Mouse (Mus musculus) midbrain, embryonic 12.5 days (tissue): ENCODE data around the gene Reep1. TPM values are rescaled to one million over a fixed set of nuclear protein-coding genes. Genes with fewer than 3 reads are reported as not detected.

Experiments
- ATAC-seq: fragments of 200-750 bp; cut with Nextera tagmentation; 2 replicates; pipeline ENCODE4 v1.8.0; 2017; ENCODE audit warnings: low read depth, moderate TSS enrichment, moderate library complexity; ENCODE audit not compliant: low FRiP score
- H3K27ac ChIP-seq: fragments of 300-500 bp; sonication (generic); replicated peaks from 2 replicates; pipeline ENCODE4 v1.5.1; 2016; ENCODE audit warnings: mild to moderate bottlenecking
- H3K27me3 ChIP-seq: fragments of 300-500 bp; sonication (generic); 2 replicates; pipeline ENCODE4 v1.6.1; 2016; ENCODE audit warnings: mild to moderate bottlenecking
- H3K36me3 ChIP-seq: fragments of 300-500 bp; sonication (generic); 2 replicates; pipeline ENCODE4 v1.6.1; 2016
- H3K4me1 ChIP-seq: fragments of 300-500 bp; sonication (generic); 2 replicates; pipeline ENCODE4 v1.6.1; 2016
- H3K4me2 ChIP-seq: fragments of 300-500 bp; sonication (generic); replicated peaks from 2 replicates; pipeline ENCODE4 v1.6.1; 2016; ENCODE audit warnings: mild to moderate bottlenecking, moderate library complexity
- H3K4me3 ChIP-seq: fragments of 300-500 bp; sonication (generic); 2 replicates; pipeline ENCODE4 v1.5.1; 2016; ENCODE audit warnings: mild to moderate bottlenecking
- H3K9ac ChIP-seq: fragments of 300-500 bp; sonication (generic); replicated peaks from 2 replicates; pipeline ENCODE4 v1.6.1; 2016; ENCODE audit warnings: mild to moderate bottlenecking, moderate library complexity
- H3K9me3 ChIP-seq: fragments of 300-500 bp; sonication (generic); 2 replicates; pipeline ENCODE4 v1.6.1; 2016; ENCODE audit warnings: mild to moderate bottlenecking
- WGBS: fragments of 180-500 bp; shearing (Covaris S2); methylation state at CpG from one replicate; pipeline ENCODE4 v1.1.7; 2016; 5-methylcytosine and 5-hydroxymethylcytosine counted together
- polyA plus RNA-seq: library from polyadenylated mRNA; unstranded; fragments of >200 nt; fragmentation: Nextera tagmentation; extraction: Ambion mirVana; gene quantifications from 2 replicates; pipeline ENCODE4 v1.2.1, GENCODE M21; 2016

Gene Reep1
- polyA plus RNA-seq = 86.3 and 97.4 TPM in 2 replicates

DNA sequence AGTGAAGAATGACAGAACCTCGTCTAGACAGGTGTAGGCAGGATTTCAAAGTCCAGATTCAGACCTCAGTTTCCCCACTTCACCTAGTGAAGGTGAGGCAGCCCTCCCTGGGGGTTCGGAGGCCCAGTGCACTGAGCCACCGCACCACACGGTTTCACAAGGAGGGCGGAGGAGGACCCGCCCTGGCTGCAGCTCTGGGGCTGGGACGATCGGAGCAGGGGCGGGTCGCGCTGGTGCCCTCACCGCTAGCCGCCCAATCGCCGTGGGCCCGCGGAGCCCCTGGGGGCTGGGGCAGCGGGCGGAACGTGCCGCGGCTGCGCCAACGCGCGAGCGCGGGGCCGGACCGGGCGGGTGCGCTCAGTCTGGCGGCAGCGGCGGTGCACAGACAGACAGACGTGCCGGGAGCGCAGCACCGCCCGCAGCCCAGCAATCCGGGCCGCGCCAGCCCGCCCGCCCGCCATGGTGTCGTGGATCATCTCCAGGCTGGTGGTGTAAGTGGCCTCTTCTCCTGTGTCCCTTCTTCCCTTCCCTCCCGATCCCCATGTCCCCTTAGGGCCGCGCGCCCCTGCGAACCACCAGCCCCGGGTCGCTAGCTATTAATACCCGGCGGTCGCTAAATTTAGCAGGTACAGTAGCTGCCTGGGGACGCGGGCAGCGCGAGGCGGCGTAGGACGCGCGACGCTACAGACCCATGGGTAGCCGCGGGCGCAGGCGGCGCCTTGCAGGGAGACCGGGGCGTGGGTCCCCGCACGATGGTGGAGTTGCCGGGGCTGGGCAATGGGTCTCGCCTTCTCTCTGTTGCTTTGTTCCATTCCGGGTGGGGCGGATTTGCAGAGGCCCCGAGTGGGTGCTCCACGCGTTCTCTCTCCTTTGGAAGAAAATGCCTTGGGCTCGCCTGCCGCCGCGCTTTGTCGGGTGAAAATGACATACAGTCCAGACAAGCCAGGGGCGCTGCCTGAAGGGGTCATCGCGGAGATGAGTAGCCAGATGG, at the start of gene Reep1:
Gene Reep1 (plus strand): TSS at position 51 of the 991 bp plus-strand sequence.
- peaks cover 24% of the 10 kb centered on the region; the same call in 1 of the 2 replicates for H3K27me3 ChIP-seq
- H3K27ac ChIP-seq = peak within 1 kb of the TSS; percentile 90
- no peaks in the 10 kb centered on the region for H3K9me3 ChIP-seq
- no peaks in the 10 kb centered on the region for H3K36me3 ChIP-seq
- peaks cover 8% of the 10 kb centered on the region; the same call in 1 of the 2 replicates for H3K4me1 ChIP-seq
- peak; percentile 92 for ATAC-seq
- peak within 1 kb of the TSS; percentile 80 for H3K9ac ChIP-seq
- WGBS = under 1% methylated on average over 83 of the region's 91 CpGs
- H3K4me3 ChIP-seq = peak within 1 kb of the TSS; percentile 68
- peak within 1 kb of the TSS; percentile 79 for H3K4me2 ChIP-seq

DNA sequence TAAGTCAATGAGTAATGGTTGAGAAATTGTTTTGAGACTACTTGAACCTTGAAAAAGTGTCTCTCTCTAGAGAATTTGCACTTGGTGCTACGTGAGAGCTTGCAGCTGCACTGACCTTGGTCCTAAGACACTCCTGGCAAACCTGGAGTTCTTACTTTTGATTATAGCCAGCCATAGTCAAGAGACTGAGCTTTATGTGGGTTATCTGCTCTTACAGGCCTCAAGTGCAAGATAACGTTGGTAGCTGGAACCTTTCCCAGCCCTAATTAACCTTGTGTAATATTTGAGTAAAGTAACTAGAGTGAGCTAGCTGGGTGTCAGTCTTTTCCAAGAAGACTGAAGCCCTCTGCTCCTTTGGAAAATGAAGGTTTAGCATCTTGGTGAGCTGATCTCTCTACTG, 49.1 kb upstream of the Reep1 start:
- no peak overlapping the region for H3K9ac ChIP-seq
- ATAC-seq = no peak

DNA sequence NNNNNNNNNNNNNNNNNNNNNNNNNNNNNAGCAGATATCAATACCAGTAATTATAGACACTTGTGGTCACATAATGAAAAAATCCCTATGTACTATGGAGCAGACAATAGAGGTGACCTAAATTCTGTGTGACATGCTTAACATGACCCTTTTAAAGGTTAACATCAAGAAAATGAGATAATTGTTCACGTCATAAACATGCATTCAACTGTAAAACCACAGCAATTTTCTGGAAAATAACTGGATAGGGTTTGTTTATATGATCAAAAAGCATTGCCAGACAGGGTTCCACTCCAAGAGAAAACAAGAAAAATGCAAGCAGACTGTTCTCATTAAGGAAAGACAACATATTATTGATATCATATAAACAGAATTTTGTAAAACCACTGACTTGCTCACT, 42.9 kb upstream of the Reep1 start:
- 76% methylated on average over 1 of the region's 1 CpGs for WGBS
- no peaks in the 10 kb centered on the region for H3K27me3 ChIP-seq
- ATAC-seq = no peak
- no peaks in the 10 kb centered on the region for H3K9me3 ChIP-seq
- no peaks in the 10 kb centered on the region for H3K36me3 ChIP-seq
- no peaks in the 10 kb centered on the region for H3K4me1 ChIP-seq
- no peak overlapping the region for H3K9ac ChIP-seq
- no peak overlapping the region for H3K27ac ChIP-seq
- no peak overlapping the region for H3K4me2 ChIP-seq
- H3K4me3 ChIP-seq = no peak overlapping the region

More for the DNA sequence above, 49.1 kb upstream of the Reep1 start:
- WGBS = 84% methylated on average over 2 of the region's 2 CpGs
- H3K9me3 ChIP-seq = no peaks in the 10 kb centered on the region
- H3K27me3 ChIP-seq = no peaks in the 10 kb centered on the region
- no peak overlapping the region for H3K4me2 ChIP-seq
- no peaks in the 10 kb centered on the region for H3K36me3 ChIP-seq
- no peaks in the 10 kb centered on the region for H3K4me1 ChIP-seq
- H3K27ac ChIP-seq = no peak overlapping the region
- no peak overlapping the region for H3K4me3 ChIP-seq

DNA sequence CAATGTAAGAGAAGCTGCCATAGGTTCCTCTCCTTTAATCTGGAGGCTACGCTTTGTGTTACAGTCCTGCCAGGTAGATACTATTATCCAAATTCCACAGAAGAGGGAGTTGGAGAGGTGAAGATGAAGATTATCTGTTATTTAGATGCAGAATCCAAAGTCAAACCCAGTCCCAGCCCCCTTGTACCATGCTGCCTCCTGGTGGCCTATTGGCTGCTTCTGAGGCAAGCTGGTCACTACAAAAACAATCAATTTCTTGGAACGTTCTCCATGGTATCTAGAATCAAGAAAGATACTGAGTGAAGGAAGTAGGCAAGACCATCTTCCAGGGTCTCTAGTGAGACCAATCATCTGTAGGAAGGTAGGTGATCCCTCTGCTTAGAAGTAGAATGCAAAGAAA, 34.2 kb upstream of the Reep1 start:
- Histone ChIP-seq H3K4me2 (no peak overlapping the region), H3K9ac (no peak overlapping the region), H3K27me3 (no peaks in the 10 kb centered on the region), H3K4me3 (no peak overlapping the region), H3K27ac (no peak overlapping the region), H3K36me3 (no peaks in the 10 kb centered on the region), H3K4me1 (no peaks in the 10 kb centered on the region), H3K9me3 (no peaks in the 10 kb centered on the region)
- ATAC-seq = no peak
- WGBS = 70% methylated on average over 2 of the region's 2 CpGs

DNA sequence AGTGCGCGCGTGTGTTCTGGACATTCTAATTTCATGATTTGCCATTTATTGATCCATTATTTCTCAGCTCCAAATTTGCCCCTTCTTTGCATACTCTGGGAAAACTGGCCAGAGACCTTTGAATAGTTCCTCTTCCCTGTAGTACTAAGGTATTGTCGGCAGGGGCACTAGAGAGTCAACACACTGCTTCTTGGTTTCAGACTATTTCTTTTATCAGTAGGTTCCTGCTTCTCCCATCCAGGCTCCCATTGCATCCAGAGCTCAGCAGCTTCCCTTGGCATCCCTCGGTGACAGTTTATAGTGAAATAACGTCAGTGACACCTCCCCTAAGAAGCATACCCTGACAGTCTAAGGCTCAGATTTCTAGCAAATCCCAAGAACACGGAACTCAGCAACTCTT, 28.5 kb upstream of the Reep1 start:
- WGBS = 68% methylated on average over 7 of the region's 7 CpGs
- Histone ChIP-seq H3K4me2 (no peak overlapping the region), H3K27me3 (no peaks in the 10 kb centered on the region), H3K4me1 (no peaks in the 10 kb centered on the region), H3K9me3 (no peaks in the 10 kb centered on the region), H3K4me3 (no peak overlapping the region), H3K27ac (no peak overlapping the region), H3K9ac (no peak overlapping the region), H3K36me3 (no peaks in the 10 kb centered on the region)
- no peak for ATAC-seq

DNA sequence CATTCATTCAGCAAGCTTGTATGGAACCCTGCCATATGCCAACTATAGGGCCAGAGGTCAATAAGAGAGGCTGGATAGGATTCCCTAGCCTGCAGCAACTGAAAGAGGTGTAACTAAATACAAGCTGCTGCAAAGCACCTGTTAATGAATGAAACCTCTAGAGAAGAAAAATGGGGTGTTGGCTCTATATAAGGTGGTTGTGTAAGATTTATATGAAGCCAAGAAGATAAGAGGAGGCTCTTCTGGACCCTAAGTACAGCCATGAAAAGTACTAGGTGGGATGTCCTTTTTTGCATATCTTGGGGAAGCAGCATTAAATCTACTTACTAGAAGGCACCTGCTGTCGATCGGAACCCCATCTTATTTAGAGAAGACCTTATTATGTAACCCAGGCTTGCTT, 12.2 kb upstream of the Reep1 start:
- no peak for ATAC-seq
- WGBS = 92% methylated on average over 2 of the region's 2 CpGs
- H3K9me3 ChIP-seq = no peaks in the 10 kb centered on the region

DNA sequence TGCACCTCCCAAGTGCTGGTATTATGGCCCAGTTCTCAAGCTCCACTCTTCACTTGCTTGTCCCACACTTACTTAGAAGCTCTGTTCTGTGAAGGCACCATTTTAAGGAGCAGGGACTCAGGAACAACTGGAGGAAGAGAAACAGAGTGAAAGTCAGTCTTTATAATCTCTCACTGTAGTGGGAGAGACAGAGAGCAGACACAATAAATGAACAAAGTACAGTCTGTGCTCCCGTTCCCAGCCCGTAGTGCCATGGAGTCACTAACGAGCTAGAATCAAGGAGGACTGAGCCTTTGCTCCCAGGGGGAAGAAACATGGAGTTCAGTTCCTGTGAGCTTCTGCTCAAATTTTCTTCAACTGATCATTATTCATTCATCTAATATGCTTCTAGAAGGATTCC, 11.8 kb upstream of the Reep1 start:
- 79% methylated on average over 3 of the region's 3 CpGs for WGBS

More for the DNA sequence above, 12.2 kb upstream of the Reep1 start:
- Histone ChIP-seq H3K27me3 (no peaks in the 10 kb centered on the region), H3K4me1 (no peaks in the 10 kb centered on the region), H3K4me3 (no peak overlapping the region), H3K36me3 (no peaks in the 10 kb centered on the region), H3K4me2 (no peak overlapping the region), H3K9ac (no peak overlapping the region), H3K27ac (no peak overlapping the region)

DNA sequence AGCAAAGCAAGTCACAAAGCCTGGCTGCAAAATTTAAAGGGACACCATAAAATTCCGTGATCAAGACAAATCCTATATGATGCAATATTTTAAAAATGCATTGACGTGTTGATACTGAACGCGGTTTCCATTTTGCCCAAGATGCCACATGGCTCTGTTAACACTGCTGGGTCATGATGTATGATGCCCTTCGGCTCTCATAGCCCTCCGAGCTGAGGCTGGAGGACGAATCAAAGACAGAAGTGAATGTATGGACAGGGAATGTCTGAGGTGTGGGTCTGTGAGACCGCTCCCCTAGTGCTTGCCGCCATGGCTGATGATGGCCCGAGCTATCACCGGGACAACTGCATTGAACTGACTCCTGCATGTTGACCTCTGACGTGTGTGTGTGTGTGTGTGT, 490 bp upstream of the Reep1 start:
- Histone ChIP-seq H3K4me3 (peak overlapping the region; percentile 68; the same call in 1 of the 2 replicates), H3K4me2 (peak overlapping the region; percentile 79), H3K9me3 (no peaks in the 10 kb centered on the region), H3K9ac (no peak overlapping the region), H3K36me3 (no peaks in the 10 kb centered on the region), H3K27me3 (peaks cover 24% of the 10 kb centered on the region; the same call in 1 of the 2 replicates), H3K4me1 (peaks cover 8% of the 10 kb centered on the region; the same call in 1 of the 2 replicates), H3K27ac (no peak overlapping the region)
- 82% methylated on average over 12 of the region's 12 CpGs for WGBS
- ATAC-seq = no peak

More for the DNA sequence above, 11.8 kb upstream of the Reep1 start:
- no peak overlapping the region for H3K4me2 ChIP-seq
- no peaks in the 10 kb centered on the region for H3K27me3 ChIP-seq
- H3K36me3 ChIP-seq = no peaks in the 10 kb centered on the region
- H3K9ac ChIP-seq = no peak overlapping the region
- H3K9me3 ChIP-seq = no peaks in the 10 kb centered on the region
- ATAC-seq = no peak
- H3K4me1 ChIP-seq = no peaks in the 10 kb centered on the region
- no peak overlapping the region for H3K27ac ChIP-seq
- H3K4me3 ChIP-seq = no peak overlapping the region

DNA sequence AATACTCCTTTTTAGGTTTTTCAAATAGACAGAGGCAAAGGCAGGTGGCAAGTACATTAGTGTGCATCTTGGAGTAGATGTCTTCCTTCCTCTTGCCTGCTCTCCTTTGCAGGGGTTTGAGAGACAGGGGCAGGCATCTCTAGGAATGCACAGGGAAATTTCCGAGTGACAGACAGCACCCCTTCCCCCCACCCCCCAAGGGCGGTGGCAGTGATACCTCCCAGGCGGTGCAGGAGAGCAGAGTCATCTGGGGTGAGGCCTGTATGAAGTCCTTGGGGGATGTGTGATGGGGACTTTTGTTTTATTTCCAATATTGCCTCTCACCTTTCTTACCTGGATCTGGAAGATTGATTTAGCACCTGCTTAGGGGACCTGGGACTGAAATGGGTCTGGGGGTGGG, 1.2 kb downstream of the Reep1 start:
- 2% methylated on average over 3 of the region's 3 CpGs for WGBS
- no peaks in the 10 kb centered on the region for H3K9me3 ChIP-seq
- ATAC-seq = peak; percentile 8; the same call in 1 of the 2 replicates
- peaks cover 8% of the 10 kb centered on the region; the same call in 1 of the 2 replicates for H3K4me1 ChIP-seq
- peaks cover 24% of the 10 kb centered on the region; the same call in 1 of the 2 replicates for H3K27me3 ChIP-seq
- H3K27ac ChIP-seq = peak overlapping the region; percentile 90
- H3K9ac ChIP-seq = peak overlapping the region; percentile 80
- H3K36me3 ChIP-seq = no peaks in the 10 kb centered on the region
- peak overlapping the region; percentile 79 for H3K4me2 ChIP-seq
- peak overlapping the region; percentile 68 for H3K4me3 ChIP-seq

DNA sequence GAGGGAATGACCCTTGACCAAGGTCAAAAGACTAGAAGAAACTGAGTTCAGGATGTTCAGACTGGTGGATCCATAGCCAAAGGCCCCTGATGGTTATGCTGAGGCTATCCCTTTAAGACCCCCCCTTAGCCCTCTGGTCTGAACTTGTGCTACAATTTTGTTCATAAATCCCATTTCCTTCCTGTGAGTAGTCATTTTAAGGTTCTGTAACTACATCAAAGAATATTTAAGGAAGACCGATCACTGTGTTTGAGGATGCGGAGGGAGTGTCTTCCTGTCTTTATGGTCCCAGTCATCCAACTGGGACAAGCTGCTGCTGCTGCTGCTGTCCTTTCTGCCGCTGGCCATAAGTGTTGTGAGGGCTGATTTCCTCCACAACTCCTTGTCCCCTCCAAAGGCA, 3.0 kb downstream of the Reep1 start:
- no peak overlapping the region for H3K27ac ChIP-seq
- peaks cover 8% of the 10 kb centered on the region; the same call in 1 of the 2 replicates for H3K4me1 ChIP-seq
- peaks cover 24% of the 10 kb centered on the region; the same call in 1 of the 2 replicates for H3K27me3 ChIP-seq
- H3K36me3 ChIP-seq = no peaks in the 10 kb centered on the region
- no peak for ATAC-seq
- no peak overlapping the region for H3K4me2 ChIP-seq
- no peak overlapping the region for H3K9ac ChIP-seq
- H3K4me3 ChIP-seq = no peak overlapping the region
- H3K9me3 ChIP-seq = no peaks in the 10 kb centered on the region
- 92% methylated on average over 3 of the region's 3 CpGs for WGBS

DNA sequence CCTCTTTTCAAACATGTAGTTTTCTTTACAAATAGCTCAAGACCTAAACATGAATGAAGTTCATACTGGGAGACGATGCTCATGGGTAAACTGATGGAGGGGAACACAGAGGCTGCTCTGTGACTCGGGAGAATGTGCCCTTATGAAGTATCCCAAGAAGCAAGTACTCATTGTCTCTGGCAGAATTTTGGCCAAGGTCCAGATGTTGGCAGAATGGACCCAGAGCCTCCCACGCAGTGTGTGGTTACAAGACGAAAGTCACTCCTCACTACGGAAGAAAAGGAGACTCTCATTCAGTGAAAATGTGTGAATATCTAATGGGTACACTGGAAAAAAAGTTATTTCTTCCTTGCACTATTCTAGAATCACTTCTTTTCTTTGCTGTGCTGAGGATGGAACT, 3.8 kb downstream of the Reep1 start:
- Histone ChIP-seq H3K4me2 (no peak overlapping the region), H3K4me3 (no peak overlapping the region), H3K27ac (no peak overlapping the region), H3K9ac (no peak overlapping the region), H3K27me3 (peaks cover 24% of the 10 kb centered on the region; the same call in 1 of the 2 replicates), H3K4me1 (peaks cover 8% of the 10 kb centered on the region; the same call in 1 of the 2 replicates), H3K36me3 (no peaks in the 10 kb centered on the region), H3K9me3 (no peaks in the 10 kb centered on the region)
- ATAC-seq = no peak
- WGBS = 87% methylated on average over 5 of the region's 5 CpGs

DNA sequence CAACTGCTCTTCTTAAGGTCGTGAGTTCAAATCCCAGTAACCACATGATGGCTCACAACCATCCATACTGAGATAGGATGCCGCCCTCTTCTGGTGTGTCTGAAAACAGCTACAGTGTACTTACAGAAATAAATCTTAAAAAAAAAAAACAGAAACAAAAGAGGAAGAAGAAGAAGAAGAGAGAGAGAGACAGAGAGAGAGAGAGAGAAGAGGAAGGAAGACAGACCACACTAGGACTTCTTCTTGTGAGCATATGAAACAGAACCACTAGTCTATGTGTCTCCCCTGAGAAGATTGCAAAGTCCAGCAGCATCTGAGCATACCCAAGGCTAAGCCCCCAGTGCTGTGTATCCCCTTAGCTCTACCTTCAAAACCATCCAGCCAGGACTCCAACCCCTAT, 6.2 kb downstream of the Reep1 start:
- H3K4me2 ChIP-seq = no peak overlapping the region
- no peak overlapping the region for H3K9ac ChIP-seq
- WGBS = 86% methylated on average over 2 of the region's 2 CpGs
- no peaks in the 10 kb centered on the region for H3K9me3 ChIP-seq
- no peak for ATAC-seq
- H3K36me3 ChIP-seq = no peaks in the 10 kb centered on the region
- no peak overlapping the region for H3K4me3 ChIP-seq
- peaks cover 3% of the 10 kb centered on the region; the same call in 1 of the 2 replicates for H3K4me1 ChIP-seq
- no peak overlapping the region for H3K27ac ChIP-seq
- H3K27me3 ChIP-seq = peaks cover 8% of the 10 kb centered on the region; the same call in 1 of the 2 replicates
